Mouse (Mus musculus): ENCODE measurements around the gene Slc38a2. TPM values are rescaled to one million over a fixed set of nuclear protein-coding genes. Genes with fewer than 3 reads are reported as not detected.

Slc38a2 gene
- total and polyA plus RNA-seq, 3 experiments = 59.3 to 209 (median 149) TPM

GRCm38 (mm10) chr15:96655514-96655913, 44.0 kb downstream of the Slc38a2 start:
- TF ChIP-seq POLR2A (IDR thresholded peaks at IDR 0.05; ENCODE audit: insufficient read depth, low read depth, low read length) = no peak
- TF ChIP-seq EP300 (IDR thresholded peaks at IDR 0.05; ENCODE audit: insufficient read depth, low read depth, low read length) = no peak
- no peak for TF ChIP-seq CTCF (IDR thresholded peaks at IDR 0.05)
- DNase-seq = no peak
- WGBS = 81% methylated on average over 14 of the region's 14 CpGs
- Histone ChIP-seq H3K27ac (no peak overlapping the region), H3K4me3 (no peak overlapping the region), H3K79me2 (replicated peaks; ENCODE audit: control insufficient read depth, insufficient read depth, low read length) (no peaks in the 10 kb centered on the region), H3K36me3 (ENCODE audit: control insufficient read depth, insufficient read depth, low read length) (no peaks in the 10 kb centered on the region), H3K9ac (ENCODE audit: low read depth, low read length) (no peak overlapping the region), H3K27me3 (ENCODE audit: control insufficient read depth, insufficient read depth, low read length) (no peaks in the 10 kb centered on the region), H3K4me1 (ENCODE audit: control insufficient read depth, insufficient read depth, low read length) (peaks cover 1% of the 10 kb centered on the region; the same call in 1 of the 2 replicates)
- intact Hi-C loops (cut with DNase I) = no loop called here

DNA sequence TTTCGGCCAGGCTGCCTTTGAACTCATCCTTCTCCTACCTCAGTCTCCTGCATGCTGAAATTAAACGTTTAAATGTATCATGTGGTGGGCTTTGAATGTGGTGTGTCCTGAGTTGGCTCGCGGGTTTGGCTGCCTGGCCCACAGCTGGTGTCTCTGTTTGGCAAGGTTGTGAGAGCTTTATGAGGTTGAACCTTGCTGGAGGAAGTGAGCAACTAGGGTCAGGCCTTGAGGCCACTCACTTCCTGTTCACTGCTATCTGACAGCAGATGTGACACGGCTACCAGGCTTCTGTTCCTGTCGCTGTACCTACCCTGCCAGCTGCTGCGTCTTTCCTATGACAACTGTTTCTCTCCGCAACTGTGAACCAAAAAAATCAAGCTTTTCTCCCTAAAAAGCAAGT, 44.8 kb downstream of the Slc38a2 start:
- DNase-seq = peak in 1 of 2 experiments; percentile 53
- Histone ChIP-seq H3K27me3 (ENCODE audit: control insufficient read depth, insufficient read depth, low read length) (no peaks in the 10 kb centered on the region), H3K4me3 (no peak overlapping the region), H3K79me2 (replicated peaks; ENCODE audit: control insufficient read depth, insufficient read depth, low read length) (no peaks in the 10 kb centered on the region), H3K9ac (ENCODE audit: low read depth, low read length) (no peak overlapping the region), H3K4me1 (ENCODE audit: control insufficient read depth, insufficient read depth, low read length) (peaks cover 1% of the 10 kb centered on the region; the same call in 1 of the 2 replicates), H3K36me3 (ENCODE audit: control insufficient read depth, insufficient read depth, low read length) (no peaks in the 10 kb centered on the region), H3K27ac (no peak overlapping the region)
- intact Hi-C loops (cut with DNase I) = no loop called here
- TF ChIP-seq POLR2A (IDR thresholded peaks at IDR 0.05; ENCODE audit: insufficient read depth, low read depth, low read length) (no peak), EP300 (IDR thresholded peaks at IDR 0.05; ENCODE audit: insufficient read depth, low read depth, low read length) (no peak), CTCF (IDR thresholded peaks at IDR 0.05) (no peak)
- 45% methylated on average over 8 of the region's 8 CpGs for WGBS

DNA sequence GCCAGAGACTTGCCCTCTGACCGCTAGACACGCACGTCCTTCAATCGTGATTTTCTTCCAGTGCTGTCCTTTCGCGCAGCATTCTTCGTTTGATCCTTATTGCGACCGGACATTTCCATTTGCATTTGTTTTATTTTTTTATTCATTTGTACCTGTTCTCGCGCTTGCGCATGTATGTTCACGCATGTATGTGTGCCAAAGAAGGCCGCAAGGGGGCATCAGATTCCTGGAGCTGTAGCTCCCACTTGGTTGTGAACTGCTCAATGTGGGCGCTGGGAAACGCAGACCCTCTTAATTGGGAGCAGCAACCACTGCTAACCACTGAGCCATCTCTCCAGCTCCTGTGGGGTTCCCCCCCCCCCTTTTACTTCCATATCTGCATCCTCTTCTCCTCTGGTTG, 46.5 kb downstream of the Slc38a2 start:
- no peaks in the 10 kb centered on the region for H3K27me3 ChIP-seq (ENCODE audit: control insufficient read depth, insufficient read depth, low read length)
- H3K4me1 ChIP-seq (ENCODE audit: control insufficient read depth, insufficient read depth, low read length) = peaks cover 1% of the 10 kb centered on the region; the same call in 1 of the 2 replicates
- no peaks in the 10 kb centered on the region for H3K79me2 ChIP-seq (replicated peaks; ENCODE audit: control insufficient read depth, insufficient read depth, low read length)
- TF ChIP-seq EP300 (IDR thresholded peaks at IDR 0.05; ENCODE audit: insufficient read depth, low read depth, low read length) (no peak), POLR2A (IDR thresholded peaks at IDR 0.05; ENCODE audit: insufficient read depth, low read depth, low read length) (no peak)
- WGBS = 93% methylated on average over 16 of the region's 16 CpGs
- DNase-seq = no peak
- H3K4me3 ChIP-seq = no peak overlapping the region
- intact Hi-C loops (cut with DNase I) = no loop called here
- H3K36me3 ChIP-seq (ENCODE audit: control insufficient read depth, insufficient read depth, low read length) = no peaks in the 10 kb centered on the region
- no peak overlapping the region for H3K9ac ChIP-seq (ENCODE audit: low read depth, low read length)
- H3K27ac ChIP-seq = no peak overlapping the region

GRCm38 (mm10) chr15:96652531-96652930, 47.0 kb downstream of the Slc38a2 start:
- H3K79me2 ChIP-seq (replicated peaks; ENCODE audit: control insufficient read depth, insufficient read depth, low read length) = no peaks in the 10 kb centered on the region
- no peak for DNase-seq
- TF ChIP-seq POLR2A (IDR thresholded peaks at IDR 0.05; ENCODE audit: insufficient read depth, low read depth, low read length) = no peak
- TF ChIP-seq CTCF (IDR thresholded peaks at IDR 0.05) = no peak
- TF ChIP-seq EP300 (IDR thresholded peaks at IDR 0.05; ENCODE audit: insufficient read depth, low read depth, low read length) = no peak
- intact Hi-C loops (cut with DNase I) = no loop called here
- H3K4me1 ChIP-seq (ENCODE audit: control insufficient read depth, insufficient read depth, low read length) = peaks cover 1% of the 10 kb centered on the region; the same call in 1 of the 2 replicates
- no peak overlapping the region for H3K4me3 ChIP-seq
- no peaks in the 10 kb centered on the region for H3K27me3 ChIP-seq (ENCODE audit: control insufficient read depth, insufficient read depth, low read length)
- no peaks in the 10 kb centered on the region for H3K36me3 ChIP-seq (ENCODE audit: control insufficient read depth, insufficient read depth, low read length)
- WGBS = 80% methylated on average over 10 of the region's 10 CpGs
- H3K9ac ChIP-seq (ENCODE audit: low read depth, low read length) = no peak overlapping the region
- H3K27ac ChIP-seq = no peak overlapping the region

- TF ChIP-seq POLR2A (IDR thresholded peaks at IDR 0.05; ENCODE audit: insufficient read depth, low read depth, low read length) (no peak), CTCF (IDR thresholded peaks at IDR 0.05) (no peak), EP300 (IDR thresholded peaks at IDR 0.05; ENCODE audit: insufficient read depth, low read depth, low read length) (no peak)
- Histone ChIP-seq H3K27me3 (ENCODE audit: control insufficient read depth, insufficient read depth, low read length) (no peaks in the 10 kb centered on the region; the same call in 1 of the 2 replicates), H3K4me1 (ENCODE audit: control insufficient read depth, insufficient read depth, low read length) (no peaks in the 10 kb centered on the region), H3K36me3 (ENCODE audit: control insufficient read depth, insufficient read depth, low read length) (no peaks in the 10 kb centered on the region), H3K27ac (no peak overlapping the region), H3K9ac (ENCODE audit: low read depth, low read length) (no peak overlapping the region), H3K4me3 (no peak overlapping the region), H3K79me2 (replicated peaks; ENCODE audit: control insufficient read depth, insufficient read depth, low read length) (no peaks in the 10 kb centered on the region)
- WGBS = 34% methylated on average over 15 of the region's 15 CpGs
- intact Hi-C loops (cut with DNase I) = no loop called here
- no peak for DNase-seq
Observed at GRCm38 (mm10) chr15:96647376-96647775, 52.2 kb downstream of the Slc38a2 start.

GRCm38 (mm10) chr15:96642436-96643405, 56.8 kb downstream of the Slc38a2 start, which contains the start of gene Slc38a1:
Slc38a1 (minus strand) TSS chr15:96642913.
- no peak for TF ChIP-seq CTCF (IDR thresholded peaks at IDR 0.05)
- TF ChIP-seq POLR2A (IDR thresholded peaks at IDR 0.05; ENCODE audit: insufficient read depth, low read depth, low read length) = no peak
- no peak for TF ChIP-seq EP300 (IDR thresholded peaks at IDR 0.05; ENCODE audit: insufficient read depth, low read depth, low read length)
- peak within 1 kb of the TSS; percentile 69 for H3K4me3 ChIP-seq
- 3% methylated on average over 64 of the region's 70 CpGs for WGBS
- 0 out of 2 replicates have a peak, but pooled peaks cover 2% of the 10 kb centered on the region for H3K4me1 ChIP-seq (ENCODE audit: control insufficient read depth, insufficient read depth, low read length)
- intact Hi-C loops (cut with DNase I) = loop anchor here (5.0 kb wide), 1 partner anchor 75 kb away; no protein-coding TSS in a partner anchor
- H3K27ac ChIP-seq = peak within 1 kb of the TSS; percentile 59
- H3K27me3 ChIP-seq (ENCODE audit: control insufficient read depth, insufficient read depth, low read length) = no peaks in the 10 kb centered on the region; the same call in 1 of the 2 replicates
- H3K79me2 ChIP-seq (replicated peaks; ENCODE audit: control insufficient read depth, insufficient read depth, low read length) = no peaks in the 10 kb centered on the region
- H3K36me3 ChIP-seq (ENCODE audit: control insufficient read depth, insufficient read depth, low read length) = no peaks in the 10 kb centered on the region
- peak within 1 kb of the TSS; percentile 82 for H3K9ac ChIP-seq (ENCODE audit: low read depth, low read length)
- DNase-seq = peak; percentile 66 to 68
